Mouse (Mus musculus) c-Kit-positive CD71-negative TER-119-negative erythroid progenitor cells, embryonic 14.5 days (primary cell): Measurements from ENCODE around the gene Magi3.

Experiments
- DNase-seq: peaks from one replicate; pipeline ENCODE4 v3.0.0-alpha.2; 2013; ENCODE audit warnings: low read depth

Magi3 gene

DNA sequence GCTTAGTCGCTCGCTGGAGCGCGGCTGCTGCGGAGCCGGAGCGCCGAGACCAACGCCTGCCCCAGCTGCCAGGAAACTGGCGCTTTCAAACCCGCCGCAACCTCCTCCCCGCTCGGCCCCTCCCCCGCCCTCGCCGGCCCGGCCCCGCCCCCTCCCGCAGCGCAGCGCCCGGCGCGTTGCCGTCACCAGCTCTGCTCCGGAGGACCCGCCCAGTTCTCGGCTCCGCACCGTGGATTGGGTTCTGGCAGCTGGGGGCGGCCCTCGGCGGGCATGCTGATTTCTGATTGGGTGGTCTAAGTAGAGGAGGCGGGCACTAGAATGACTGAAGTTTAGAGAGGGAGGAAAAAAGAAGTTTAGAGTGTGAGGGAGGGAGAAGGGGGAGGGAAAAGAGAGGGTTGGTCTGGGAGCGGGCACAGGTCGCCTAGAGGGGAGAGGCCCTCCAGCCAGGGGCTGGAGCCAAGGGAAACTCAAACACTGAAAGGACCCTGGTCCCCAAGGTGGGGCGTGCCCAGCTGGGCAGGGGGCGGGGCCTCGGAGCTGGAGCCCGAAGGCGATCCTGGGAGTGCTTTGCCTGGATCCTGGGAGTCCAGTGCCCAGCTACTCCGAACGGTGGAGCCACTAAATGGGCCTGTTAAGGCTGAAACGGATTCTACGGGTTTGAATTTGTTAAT is at the start of gene Magi3:
Gene Magi3 (minus strand): TSS at position 80 of the 671 bp plus-strand sequence.
- peak; percentile 90 for DNase-seq

DNA sequence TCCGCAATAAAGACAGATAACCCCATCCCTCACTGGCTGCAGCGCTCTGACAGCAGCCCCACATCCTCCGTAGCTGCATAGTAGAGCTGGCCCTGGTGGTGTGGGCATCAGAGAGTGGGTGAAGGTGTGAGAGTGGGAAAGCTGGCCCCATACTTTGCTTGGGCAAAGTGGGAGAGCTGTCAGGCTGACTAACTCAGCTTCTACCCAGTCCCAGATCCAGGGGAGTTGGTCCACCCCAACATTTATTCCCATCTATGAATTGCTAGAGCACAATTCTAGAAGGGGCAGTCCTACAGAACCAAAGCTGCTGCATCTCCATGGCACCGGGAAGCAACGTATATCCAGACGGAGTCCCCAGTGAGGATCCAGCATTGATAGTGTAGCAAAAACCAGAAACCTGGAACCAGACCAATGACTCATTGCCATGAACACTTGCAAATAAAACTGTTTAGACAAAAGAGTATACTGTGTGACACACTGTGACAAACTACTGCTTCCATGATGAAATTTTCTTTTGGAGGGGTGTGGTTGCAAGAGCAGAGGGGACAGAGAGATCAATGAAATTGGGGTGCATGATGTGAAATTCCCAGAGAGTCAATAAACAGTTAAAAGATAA is 44.5 kb upstream of the Magi3 start:
- DNase-seq: no peak

DNA sequence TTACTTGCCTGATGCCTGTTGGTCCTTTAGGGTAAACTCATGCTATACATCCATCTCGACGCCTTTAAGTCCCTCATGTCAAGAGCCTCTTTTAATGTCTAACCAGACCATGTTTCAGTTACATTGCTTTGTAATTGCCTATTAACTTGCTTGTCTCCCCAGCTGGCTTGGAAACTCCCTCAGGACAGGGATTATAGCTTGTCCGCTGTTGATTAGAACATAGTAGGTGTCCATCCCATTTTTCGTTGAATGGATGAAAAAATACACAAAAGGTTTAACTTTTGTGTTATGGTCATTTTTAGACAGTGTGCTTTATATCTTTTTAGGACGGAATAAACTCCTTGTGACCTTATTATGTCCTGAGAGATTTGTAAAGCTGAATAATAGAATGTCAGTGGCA is 40.0 kb upstream of the Magi3 start:
- DNase-seq: no peak

DNA sequence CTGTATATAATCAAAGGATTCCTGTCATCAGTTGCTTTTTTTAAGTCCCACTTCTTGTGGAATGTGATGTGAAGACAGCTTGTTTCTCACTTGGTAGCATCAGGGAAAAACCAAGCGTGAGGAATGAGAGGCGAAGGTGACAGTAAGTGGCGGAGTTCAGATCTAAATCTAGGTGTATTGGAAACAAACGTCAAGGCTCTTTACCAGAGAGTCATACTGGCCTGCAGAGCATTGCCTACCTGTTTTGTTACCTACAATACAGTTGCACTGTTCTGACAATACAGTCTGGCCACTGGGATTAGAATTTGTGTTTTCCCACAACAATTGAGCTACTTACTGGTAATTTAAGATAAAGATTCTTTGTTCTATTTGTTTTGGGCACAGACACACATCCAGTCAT is 39.0 kb upstream of the Magi3 start:
- no peak for DNase-seq

DNA sequence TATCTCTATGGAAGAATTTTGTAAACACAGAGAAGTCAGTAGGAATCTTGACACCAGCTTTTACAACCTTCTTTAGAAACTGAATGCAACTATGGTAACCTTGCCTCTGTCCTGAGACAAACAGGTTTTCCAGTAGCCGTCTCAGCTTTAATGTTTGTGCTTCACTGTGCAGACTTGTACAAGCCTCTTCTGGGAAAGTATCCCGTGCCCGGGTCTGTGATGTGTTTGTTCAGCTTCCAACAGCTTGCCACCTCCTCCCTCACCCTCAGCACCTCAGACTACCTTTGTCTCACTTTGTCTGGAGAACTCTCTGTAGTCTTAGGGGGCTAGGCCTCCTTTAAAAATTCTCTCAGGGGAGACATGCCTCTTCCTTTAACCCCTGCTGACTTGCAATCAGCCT is 36.9 kb upstream of the Magi3 start:
- DNase-seq: no peak

DNA sequence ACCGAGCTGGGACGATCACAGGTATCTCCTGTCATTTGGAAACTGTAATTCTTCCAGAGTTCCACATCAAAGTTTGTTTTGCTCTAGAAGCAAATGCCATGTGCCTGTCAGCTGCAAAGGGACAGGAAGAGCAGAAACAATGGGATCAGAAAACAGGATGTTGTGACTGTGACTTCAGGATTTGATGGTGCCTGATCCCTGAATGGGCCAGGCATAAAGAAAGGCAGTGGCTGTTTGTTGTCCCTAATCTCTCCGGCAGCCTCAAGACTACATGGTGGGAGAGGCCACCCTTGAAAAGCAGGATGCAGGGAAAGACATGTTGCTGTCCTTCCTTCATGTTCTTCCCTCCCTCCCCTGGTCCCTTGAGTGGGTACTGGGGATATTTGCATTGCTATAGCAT is 33.6 kb upstream of the Magi3 start:
- DNase-seq: no peak

DNA sequence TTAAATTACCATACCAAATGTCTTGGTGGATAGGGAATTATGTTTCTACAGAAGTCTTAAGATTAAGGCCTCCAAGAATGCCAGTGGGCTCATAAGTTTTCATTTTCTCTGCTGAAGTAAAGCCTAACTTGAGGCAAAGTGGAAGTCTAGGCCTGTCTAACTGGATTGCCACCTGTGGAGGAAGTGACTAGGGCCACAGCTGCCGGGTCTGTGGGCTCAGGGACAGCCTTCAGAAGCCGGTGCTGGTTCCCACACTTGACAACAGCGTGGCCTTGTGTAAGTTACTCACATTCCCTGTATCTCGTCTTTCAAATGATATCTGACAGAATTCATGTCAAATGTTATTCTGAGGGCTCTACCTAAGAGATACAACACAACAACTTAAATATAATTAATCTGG is 27.7 kb upstream of the Magi3 start:
- no peak for DNase-seq

DNA sequence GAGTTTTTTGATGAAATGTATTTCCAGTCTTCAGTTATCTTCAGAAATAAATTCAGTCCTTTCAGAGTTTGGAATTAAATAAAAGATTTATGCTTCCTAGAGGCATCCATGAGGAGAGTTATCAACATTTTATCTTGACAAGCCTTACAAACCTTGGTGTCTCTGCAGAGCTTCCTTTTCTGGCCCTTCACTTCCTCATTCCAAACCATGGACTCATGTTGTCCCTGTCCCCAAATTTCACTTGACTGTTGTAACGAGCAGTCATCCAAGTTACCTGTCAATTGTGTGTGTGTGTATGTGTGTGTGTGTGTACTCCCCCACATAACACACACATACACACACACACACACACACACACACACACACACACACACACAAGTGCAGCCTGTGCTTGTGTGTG is 26.9 kb upstream of the Magi3 start:
- no peak for DNase-seq

DNA sequence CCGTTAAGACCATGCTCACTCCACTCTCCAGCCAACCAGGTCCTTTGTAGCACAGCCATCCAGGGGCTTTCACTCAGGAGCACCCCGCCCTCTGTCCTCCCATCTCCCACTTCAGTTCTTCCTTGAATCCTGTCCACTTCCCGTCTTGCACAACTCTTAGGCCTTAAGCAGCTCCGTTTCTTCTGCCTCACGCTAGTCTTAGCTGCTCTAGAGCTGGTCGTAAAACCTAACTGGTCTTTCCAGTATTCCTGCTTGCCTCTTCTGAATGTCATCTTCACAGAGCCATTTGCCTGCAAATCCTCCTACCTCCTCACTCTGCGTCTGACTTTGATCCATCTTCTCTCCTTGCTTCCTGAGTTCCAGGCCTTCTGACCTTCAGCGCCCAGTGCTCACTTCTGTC is 24.2 kb upstream of the Magi3 start:
- DNase-seq: no peak

DNA sequence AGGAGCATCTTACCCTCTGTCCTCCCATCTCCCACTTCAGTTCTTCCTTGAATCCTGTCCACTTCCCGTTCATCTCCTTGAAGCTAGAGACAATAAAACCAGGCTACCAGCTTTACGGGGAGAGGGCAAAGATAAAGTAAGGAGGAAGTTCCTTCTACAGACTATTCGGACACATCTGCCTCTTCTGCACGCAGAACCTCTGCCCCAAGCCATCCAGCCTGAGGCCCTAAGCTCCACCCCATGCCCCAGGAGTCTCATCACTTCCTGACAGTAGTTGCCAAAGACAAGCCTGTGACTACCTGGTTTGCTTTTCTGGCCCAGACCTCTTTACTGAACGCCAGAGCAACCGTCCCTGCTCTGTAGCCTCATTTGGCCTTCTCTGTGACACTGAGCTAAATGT is 23.8 kb upstream of the Magi3 start:
- no peak for DNase-seq

DNA sequence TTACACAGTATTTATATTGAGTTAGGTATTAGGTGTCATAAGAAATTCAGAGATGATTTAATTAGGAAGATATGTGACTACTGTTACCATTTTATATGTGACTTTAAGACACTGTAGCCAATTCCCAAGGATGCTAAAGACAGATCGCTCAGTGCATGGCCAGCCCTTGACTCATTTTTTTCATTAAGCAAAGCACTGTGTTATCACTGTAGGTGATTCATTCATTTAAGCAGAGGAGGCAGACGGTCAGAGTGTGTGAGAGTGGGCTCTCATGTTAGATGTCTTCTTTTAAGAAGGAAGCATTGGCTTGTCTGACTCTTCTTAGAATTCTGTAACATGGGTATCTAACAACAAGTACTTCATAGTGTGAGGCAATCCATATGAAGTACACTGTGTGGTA is 19.6 kb upstream of the Magi3 start:
- DNase-seq: no peak

DNA sequence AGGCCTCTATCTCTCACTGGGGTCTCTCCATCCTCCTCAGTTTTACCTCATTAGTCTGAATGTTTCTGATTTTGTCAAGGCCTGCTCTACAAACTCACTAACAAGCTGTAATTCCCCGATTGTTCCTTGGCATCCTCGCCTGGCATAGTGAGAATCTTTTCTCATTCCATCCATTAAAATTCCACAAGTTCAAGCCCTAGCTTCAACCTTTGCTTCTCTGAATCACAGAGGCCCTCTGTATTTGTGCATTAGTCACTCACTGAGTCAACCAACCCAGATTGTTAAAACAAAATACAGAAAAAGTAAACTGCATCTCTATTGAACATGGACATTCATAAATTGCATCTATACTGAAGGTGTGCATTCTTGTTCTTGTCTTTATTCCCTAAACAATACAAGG is 19.2 kb upstream of the Magi3 start:
- no peak for DNase-seq

DNA sequence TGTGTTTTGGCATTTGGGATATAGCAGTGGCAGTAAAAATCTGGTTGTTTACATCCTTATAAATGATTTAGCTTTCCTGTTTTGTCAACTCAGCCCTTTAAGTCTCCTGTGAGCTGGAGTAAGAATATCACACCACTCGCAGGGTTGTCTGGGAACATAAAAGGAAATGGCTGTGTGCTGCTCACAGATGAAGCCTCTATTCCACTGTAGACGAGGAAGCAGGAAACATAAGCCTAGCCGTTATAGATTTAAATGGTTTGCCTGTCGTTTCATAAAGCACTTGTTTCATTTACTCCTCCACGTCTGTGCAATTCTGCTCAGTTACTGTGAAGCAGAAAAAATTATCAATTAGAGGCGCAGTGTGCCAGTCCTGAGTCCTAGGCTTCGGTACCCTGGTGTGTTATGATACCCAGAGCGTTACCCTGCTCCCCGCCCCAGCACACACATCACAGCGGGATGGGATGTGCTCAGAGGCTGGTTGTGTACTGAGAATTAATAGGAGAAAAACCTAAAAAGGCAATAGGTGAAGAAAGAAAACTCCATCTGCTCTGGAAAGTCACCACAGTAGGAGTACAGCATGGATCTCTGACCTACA is 17.8 kb upstream of the Magi3 start:
- DNase-seq: no peak

DNA sequence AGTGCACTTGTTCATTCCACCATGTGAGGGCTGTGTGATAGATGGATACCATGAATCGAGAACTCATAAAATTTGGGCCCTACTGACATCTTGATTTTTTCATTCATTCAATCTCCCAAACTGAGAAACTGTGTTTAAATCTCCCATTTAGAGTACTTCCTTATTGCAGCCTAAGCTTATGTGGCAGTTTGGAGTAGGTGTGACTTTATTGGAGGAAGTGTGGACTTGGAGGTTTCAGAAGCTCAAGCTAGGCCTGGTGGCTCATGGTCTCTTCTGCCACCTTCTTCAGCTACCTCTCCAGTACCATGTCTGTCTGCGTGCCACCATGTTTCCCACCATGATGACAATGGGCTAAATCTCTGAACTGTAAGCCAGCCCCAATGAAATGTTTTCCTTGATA is 15.9 kb upstream of the Magi3 start:
- no peak for DNase-seq

DNA sequence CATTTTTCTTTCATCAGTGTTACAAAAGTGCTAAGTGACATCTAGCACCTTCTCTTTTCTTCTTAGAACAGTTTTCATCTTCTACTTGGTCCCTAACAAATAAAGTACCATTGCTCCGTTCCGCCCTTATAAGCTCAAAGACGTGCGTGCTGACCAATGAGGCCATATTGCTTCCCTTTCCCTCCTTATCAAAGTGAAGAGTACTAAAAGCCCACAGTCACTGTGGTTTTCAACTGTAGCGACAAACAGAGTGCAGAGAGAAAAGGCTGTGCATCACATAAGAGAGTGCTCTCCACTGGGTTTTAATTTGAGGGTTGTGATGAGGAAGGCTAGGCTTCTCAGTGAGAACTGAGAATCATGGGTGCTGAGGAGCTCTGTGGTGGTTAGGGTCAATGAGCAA is 14.9 kb upstream of the Magi3 start:
- DNase-seq: no peak

DNA sequence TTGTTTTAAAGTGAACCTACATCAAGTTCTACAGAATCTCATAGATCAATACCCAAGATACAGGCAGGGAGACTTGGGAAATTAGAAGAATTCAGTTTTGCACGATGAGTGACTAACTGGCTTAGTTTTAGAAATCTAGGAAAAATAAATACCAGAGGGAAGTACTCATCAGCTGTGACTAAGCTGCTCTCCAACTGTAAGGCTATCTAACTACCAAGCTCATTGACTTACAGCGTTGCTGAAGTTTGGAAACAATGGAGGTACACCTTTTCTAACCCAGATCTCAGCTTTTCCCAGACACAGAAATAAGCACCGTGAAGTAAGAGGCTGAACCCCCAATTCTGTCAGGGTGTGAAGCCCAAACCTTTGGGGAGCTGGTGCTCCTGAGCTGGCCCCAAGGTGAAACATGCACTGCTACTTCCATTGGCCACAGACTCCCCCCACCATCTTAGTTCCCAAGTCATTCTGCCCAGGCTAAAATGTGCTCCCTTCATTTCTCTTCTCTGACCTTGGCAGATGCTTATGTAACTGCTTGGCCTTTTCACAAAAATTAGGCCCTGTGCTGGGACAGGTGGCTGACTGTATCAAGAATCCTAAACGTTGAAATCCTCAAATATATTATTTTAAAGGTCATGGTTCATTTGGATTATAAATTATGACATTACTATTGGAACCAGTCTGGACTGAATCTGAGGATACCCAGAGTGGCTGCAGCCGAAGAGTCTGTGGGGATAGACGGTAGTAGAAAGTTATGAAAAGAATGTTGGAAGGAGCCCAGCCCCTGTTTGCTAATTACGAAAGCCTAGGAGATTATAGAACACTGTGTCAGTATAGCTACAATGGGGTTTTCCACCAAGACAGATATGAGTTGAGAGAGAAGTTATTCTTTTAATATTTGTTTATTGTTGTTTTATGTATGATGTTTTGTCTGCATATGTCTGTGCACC is 13.5 kb upstream of the Magi3 start:
- no peak for DNase-seq

DNA sequence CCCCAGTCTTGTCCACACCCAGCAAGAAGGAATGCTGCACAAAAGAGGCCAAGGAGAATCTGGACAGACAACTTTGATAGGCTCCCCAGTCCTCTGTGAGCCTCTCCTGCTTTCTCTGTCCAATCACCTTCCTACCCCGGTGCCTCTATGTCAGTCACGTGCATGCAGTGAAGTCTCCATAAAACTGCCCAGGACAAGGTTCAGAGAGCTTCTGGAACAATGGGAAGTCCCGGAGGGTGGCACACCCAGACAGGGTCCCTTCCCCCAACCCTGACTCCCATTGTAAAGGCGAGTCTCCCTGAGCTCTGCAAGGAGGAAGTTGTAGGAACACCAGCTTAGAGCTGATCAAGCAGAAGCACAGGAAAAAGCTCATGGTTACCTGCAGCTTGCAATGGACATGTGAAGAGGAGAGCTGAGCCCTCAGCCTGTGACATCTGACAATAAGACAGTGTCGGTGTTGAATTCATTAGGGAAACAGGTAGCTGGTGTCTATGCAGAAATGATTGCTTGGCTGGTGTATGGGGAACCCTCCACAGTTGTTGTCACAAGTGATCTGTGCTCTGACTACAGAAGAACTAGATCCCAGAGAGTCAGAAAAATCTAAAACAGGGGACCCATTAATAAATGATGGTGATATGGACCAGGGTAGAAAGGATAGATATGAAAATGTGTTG is 7.4 kb upstream of the Magi3 start:
- DNase-seq: no peak

DNA sequence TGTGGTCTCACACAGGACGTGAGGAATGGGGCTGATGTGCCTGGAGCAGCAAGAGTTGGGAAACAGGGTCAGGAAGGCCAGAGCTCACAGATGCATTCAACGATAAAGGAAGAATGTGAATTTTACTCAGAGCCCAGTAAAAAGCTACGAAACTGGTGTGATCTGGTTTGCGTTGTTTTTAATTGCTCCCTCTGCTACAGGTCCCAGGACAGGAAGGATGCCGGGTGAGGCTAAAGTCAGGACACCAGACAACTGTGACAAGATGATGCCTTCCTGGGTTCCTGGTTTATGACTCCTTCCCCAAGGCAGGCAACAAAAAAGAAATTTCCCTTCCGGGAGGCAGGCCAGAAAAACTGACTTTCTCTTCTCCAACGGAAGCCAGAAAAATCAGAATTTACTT is 6.6 kb upstream of the Magi3 start:
- DNase-seq: no peak

DNA sequence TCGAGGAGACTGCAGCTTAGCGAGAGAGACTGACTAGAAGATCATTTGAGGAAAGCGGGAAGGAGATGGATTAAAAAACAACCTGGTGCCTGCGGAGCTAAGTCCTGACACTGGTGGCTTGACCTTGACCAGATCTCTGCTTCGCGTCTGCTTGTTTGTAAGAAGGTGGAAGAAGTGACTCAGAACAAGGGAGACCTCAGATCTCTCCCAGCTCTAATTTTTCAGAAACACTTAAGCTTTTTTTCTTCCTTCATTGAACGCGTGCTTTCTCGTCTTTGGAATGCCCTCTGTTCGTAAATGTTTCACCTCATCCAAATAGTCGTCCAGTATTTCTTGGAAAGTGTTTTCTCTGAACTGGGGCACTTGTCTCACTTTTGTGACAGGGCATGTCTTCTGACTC is 982 bp upstream of the Magi3 start:
- no peak for DNase-seq

DNA sequence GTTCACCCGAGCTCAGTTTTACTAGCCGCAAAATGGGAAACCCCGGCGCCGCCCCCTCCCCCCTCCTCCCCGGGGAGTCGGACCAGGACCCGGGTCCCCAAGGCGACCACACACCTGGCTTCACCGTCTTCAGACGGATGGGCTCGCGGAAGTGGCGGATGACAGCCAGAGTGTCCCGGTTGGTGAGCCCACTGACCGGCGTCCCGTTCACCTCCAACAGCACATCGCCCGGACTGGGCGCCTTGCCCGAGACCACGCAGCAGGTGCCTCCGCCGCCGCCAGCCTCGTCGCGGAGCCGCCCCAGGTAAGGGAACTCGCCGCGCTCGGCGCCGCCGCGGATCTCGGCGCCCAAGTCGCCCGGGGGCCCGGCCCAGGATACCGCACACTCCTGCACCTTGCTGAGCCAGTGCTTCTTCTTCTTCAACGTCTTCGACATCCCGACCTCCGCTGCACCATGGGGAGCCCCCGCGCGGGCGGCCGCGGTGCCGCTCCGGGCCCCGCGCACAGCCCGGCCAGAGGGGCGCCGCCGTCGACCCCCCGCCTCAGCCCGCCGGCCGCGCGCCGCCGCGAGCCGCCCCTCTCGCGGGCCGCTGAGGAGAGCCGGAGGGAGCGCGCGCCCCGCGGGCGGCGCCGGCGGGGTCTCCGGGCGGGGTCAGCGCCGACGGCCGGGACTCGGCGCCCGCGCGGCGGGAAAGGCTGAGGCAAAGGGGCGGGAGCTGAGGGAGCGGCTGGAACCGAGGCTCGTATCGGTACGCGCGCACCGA is 461 bp downstream of the Magi3 start:
- DNase-seq: no peak

DNA sequence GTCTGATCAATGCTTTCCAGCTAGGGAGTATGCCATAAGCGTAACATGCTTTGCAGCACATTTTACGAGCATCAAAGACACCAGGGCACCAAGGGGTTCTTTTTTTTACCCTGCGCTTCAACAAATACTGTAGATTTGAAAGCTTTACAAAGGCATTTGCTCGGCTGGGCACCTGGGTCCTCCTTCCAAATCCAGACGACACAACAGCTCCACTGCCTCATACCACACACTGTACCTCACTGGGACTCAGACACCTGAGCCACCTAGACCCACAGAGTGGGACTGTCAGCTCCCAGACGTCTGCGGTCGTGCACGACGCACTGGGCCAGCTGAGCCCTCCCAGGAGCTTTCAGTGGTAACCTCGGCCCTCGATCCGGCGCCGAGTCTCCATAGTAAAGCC is 1.2 kb downstream of the Magi3 start:
- DNase-seq: no peak
